Comparison of ENCODE assay signal across 17 mouse cellular contexts in the genomic region with DNA sequence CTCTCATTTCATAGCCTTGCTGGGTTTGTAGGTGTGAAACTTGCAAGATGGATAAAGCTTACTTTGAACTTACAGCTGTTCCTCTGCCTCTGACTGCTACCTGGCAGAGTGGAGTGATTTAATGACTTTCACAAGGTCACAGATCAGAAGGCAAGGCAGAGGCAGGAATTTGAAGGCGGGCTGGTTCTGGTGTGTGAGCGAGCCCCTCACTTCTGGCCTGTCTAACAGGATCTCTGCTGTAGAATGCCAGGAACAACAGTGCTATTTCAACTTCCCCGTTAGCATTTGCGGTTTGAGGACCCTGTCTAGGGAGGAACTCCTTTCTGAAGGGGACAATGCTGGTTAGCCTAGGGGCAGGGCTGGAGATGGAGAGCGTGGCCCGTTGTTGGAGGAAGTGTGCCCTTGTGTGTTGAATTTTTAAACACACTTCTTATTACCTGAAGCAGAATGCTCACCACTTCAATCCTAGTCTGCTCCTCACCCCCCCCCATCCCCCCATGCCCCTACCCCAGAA. TPM values are rescaled to one million over a fixed set of nuclear protein-coding genes. Genes with fewer than 3 reads are reported as not detected.
"Had no signal": no experiment of that assay in that cellular context is flagged by ENCODE, and none has a peak within 500 bp of the region (broad histone marks: within the 10 kb centered on the region; RNA-seq: fewer than 3 reads in every experiment).

No protein-coding gene starts in this region.

- H3K27me3 ChIP-seq: limb, embryonic 13.5 days; lung, embryonic 15.5 days; neural tube, embryonic 15.5 days had no signal

- H3K4me1 ChIP-seq: lung, embryonic 15.5 days; midbrain, embryonic 10.5 days; neural tube, embryonic 15.5 days had no signal

- H3K27ac ChIP-seq: layer of hippocampus, adult 2 months; limb, embryonic 13.5 days; lung, embryonic 15.5 days; macrophage; midbrain, embryonic 10.5 days; neural tube, embryonic 15.5 days had no signal

- DNase-seq: kidney, adult 8-10 months; kidney, postnatal 10 days; kidney, postnatal 4 days; left cerebral cortex, postnatal 4 days; lung, postnatal 14 days; midbrain, embryonic 14.5 days; right cerebral cortex, adult 18-20 months; right cerebral cortex, postnatal 25 days had no signal

- H3K4me3 ChIP-seq: layer of hippocampus, adult 2 months; limb, embryonic 13.5 days; lung, embryonic 15.5 days; midbrain, embryonic 10.5 days; myocyte; neural tube, embryonic 15.5 days had no signal

- H3K4me2 ChIP-seq: limb, embryonic 13.5 days; liver, embryonic 11.5 days; lung, embryonic 15.5 days; neural tube, embryonic 15.5 days had no signal

- H3K9me3 ChIP-seq: limb, embryonic 13.5 days; lung, embryonic 15.5 days; midbrain, embryonic 10.5 days; neural tube, embryonic 15.5 days had no signal

- H3K9ac ChIP-seq: limb, embryonic 13.5 days; lung, embryonic 15.5 days; neural tube, embryonic 15.5 days had no signal

- H3K36me3 ChIP-seq: limb, embryonic 13.5 days; lung, embryonic 15.5 days; midbrain, embryonic 10.5 days; neural tube, embryonic 15.5 days had no signal

RNA-seq across cellular contexts. Expression of a gene that starts 48.5 kb away (rescaled TPM):
- total RNA-seq: layer of hippocampus, adult 2 months; layer of hippocampus, postnatal 14 days had no signal
- polyA plus RNA-seq: macrophage, myocyte had no signal
